Mouse (Mus musculus) kidney, adult 2 months (tissue): ENCODE data around the gene Hdac5.

ENCODE experiments used
- CTCF ChIP-seq: fragments of 200-500 bp; conservative IDR thresholded peaks from 2 replicates; pipeline ENCODE4 v1.5.1; 2011; ENCODE audit warnings: low read depth, mild to moderate bottlenecking, control low read depth, low read length, moderate library complexity, mixed read lengths; ENCODE audit not compliant: insufficient read depth, insufficient read length
- POLR2A ChIP-seq: fragments of 200-500 bp; IDR thresholded peaks from one replicate; pipeline ENCODE4 v1.6.1; 2011; ENCODE audit warnings: low read depth, low read length, control low read depth

DNA sequence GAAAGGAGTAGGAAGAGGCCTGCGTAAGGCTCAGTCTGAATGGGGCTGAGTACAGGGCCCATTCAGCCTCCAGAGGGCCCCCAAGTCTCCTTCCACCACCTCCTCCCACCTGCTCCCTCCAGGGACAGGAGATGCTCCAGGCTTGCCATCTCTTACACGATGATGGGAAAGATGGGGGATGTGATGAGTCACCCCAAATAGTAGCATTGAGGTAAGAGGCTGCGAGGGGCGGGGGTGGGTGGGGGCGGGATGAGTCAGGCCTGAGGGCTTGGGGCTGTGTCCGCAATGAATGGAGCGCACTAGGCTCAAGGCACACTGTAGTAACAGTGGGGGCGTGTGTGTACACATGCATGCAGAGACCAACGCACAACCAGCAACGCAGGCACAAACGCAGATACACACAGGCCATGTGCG, 28.6 kb downstream of the Hdac5 start:
- TF ChIP-seq CTCF: no peak; the same call in 1 of the 2 replicates
- TF ChIP-seq POLR2A: no peak
